Mouse (Mus musculus): ENCODE measurements around the gene Gtf2f2. TPM values are rescaled to one million over a fixed set of nuclear protein-coding genes. Genes with fewer than 3 reads are reported as not detected.
A peak's percentile ranks its signal among the peaks of the same experiment; 100 is the strongest.

Gtf2f2 gene
- polyA plus RNA-seq, 1 experiment from 2014 or later = 35.3 TPM

GRCm38 (mm10) chr14:75992371-75992770, 18.3 kb downstream of the Gtf2f2 start:
- H3K9ac ChIP-seq = no peak overlapping the region
- H3K9me3 ChIP-seq (replicated peaks) = no peaks in the 10 kb centered on the region
- no peak overlapping the region for H3K4me3 ChIP-seq (replicated peaks)
- H3K27ac ChIP-seq = no peak overlapping the region
- no peaks in the 10 kb centered on the region for H3K27me3 ChIP-seq
- WGBS (ENCODE audit: insufficient replicate concordance) = 86% methylated on average over 4 of the region's 4 CpGs
- 0 out of 2 replicates have a peak, but pooled peaks cover 3% of the 10 kb centered on the region for H3K4me1 ChIP-seq (replicated peaks)
- ATAC-seq (ENCODE audit: low read depth) = no peak
- H3K4me2 ChIP-seq = no peak overlapping the region
- DNase-seq = no peak
- peaks cover 19% of the 10 kb centered on the region for H3K36me3 ChIP-seq

GRCm38 (mm10) chr14:75990936-75991335, 19.7 kb downstream of the Gtf2f2 start:
- Histone ChIP-seq H3K4me2 (no peak overlapping the region), H3K9me3 (replicated peaks) (no peaks in the 10 kb centered on the region), H3K27me3 (no peaks in the 10 kb centered on the region), H3K9ac (no peak overlapping the region), H3K4me1 (replicated peaks) (0 out of 2 replicates have a peak, but pooled peaks cover 3% of the 10 kb centered on the region), H3K4me3 (replicated peaks) (no peak overlapping the region), H3K27ac (no peak overlapping the region), H3K36me3 (peaks cover 16% of the 10 kb centered on the region)
- ATAC-seq (ENCODE audit: low read depth) (no peak), DNase-seq (no peak)
- 86% methylated on average over 6 of the region's 6 CpGs for WGBS (ENCODE audit: insufficient replicate concordance)

GRCm38 (mm10) chr14:75989168-75989567, 21.5 kb downstream of the Gtf2f2 start:
- no peak overlapping the region for H3K9ac ChIP-seq
- no peaks in the 10 kb centered on the region for H3K9me3 ChIP-seq (replicated peaks)
- no peak for DNase-seq
- no peak overlapping the region for H3K4me3 ChIP-seq (replicated peaks)
- H3K4me2 ChIP-seq = no peak overlapping the region
- H3K36me3 ChIP-seq = peaks cover 11% of the 10 kb centered on the region
- ATAC-seq (ENCODE audit: low read depth) = no peak
- no peak overlapping the region for H3K27ac ChIP-seq
- 0 out of 2 replicates have a peak, but pooled peaks cover 3% of the 10 kb centered on the region for H3K4me1 ChIP-seq (replicated peaks)
- H3K27me3 ChIP-seq = no peaks in the 10 kb centered on the region
- 68% methylated on average over 1 of the region's 1 CpGs for WGBS (ENCODE audit: insufficient replicate concordance)

DNA sequence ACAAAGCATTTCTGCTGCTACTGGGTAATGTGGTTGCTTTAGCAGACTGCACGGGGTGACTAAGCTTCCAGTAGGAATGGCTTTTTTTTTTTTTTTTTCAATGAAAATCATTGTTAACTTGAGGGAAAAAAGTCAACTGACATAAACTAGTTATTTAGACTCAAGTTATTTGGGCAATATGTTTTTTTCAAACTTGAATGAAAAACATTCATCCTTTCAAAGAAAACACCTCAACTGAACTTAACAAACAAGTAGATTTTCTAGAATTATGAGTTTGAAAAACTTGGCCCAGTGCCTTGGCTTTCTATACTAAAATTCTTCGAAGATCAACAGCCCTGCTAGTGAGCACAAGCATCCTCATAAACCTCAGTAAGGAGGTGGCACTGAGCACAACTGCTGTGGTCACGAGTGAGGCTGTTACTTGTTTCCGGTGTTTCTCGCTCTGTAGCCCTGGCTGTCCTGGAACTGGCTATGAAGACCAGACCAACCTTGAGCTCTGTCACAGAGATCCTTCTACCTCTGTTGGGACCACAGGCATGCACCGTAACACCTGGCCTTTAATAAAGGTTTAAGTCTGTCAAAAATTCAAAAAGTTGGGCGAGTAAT, 23.7 kb downstream of the Gtf2f2 start:
- ATAC-seq (ENCODE audit: low read depth) (no peak), DNase-seq (no peak)
- Histone ChIP-seq H3K27me3 (no peaks in the 10 kb centered on the region), H3K9me3 (replicated peaks) (no peaks in the 10 kb centered on the region), H3K27ac (no peak overlapping the region), H3K9ac (no peak overlapping the region), H3K36me3 (peaks cover 5% of the 10 kb centered on the region; the same call in 1 of the 2 replicates), H3K4me2 (no peak overlapping the region), H3K4me3 (replicated peaks) (no peak overlapping the region), H3K4me1 (replicated peaks) (0 out of 2 replicates have a peak, but pooled peaks cover 3% of the 10 kb centered on the region)
- 71% methylated on average over 7 of the region's 7 CpGs for WGBS (ENCODE audit: insufficient replicate concordance)

DNA sequence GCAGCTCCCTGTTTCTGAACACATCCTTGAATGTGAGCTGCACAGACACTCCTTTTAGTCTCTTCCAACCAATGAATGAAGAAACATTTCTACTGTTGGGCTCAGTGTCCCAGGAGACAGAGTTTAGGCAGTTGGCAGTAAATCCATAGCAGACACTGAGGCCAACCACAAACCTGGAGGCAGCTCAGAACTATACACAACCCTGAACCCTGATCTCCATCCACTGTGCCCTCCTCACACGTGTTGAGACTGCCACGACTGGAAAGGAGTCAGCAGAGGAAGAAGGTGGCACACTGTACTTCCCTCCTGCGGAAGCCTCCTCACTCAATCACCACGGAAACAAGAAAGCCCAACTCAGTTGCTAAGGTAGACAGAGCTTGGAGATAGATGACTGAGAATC, 25.6 kb downstream of the Gtf2f2 start:
- H3K36me3 ChIP-seq = peaks cover 5% of the 10 kb centered on the region; the same call in 1 of the 2 replicates
- 38% methylated on average over 4 of the region's 4 CpGs for WGBS (ENCODE audit: insufficient replicate concordance)
- no peaks in the 10 kb centered on the region for H3K27me3 ChIP-seq
- no peaks in the 10 kb centered on the region for H3K9me3 ChIP-seq (replicated peaks)
- no peak for DNase-seq
- no peaks in the 10 kb centered on the region for H3K4me1 ChIP-seq (replicated peaks)
- no peak overlapping the region for H3K9ac ChIP-seq
- H3K4me3 ChIP-seq (replicated peaks) = no peak overlapping the region
- no peak for ATAC-seq (ENCODE audit: low read depth)
- H3K27ac ChIP-seq = no peak overlapping the region
- no peak overlapping the region for H3K4me2 ChIP-seq

- no peak overlapping the region for H3K4me2 ChIP-seq
- H3K36me3 ChIP-seq = peaks cover under 1% of the 10 kb centered on the region; the same call in 1 of the 2 replicates
- DNase-seq (no peak), ATAC-seq (ENCODE audit: low read depth) (no peak)
- WGBS (ENCODE audit: insufficient replicate concordance) = 90% methylated on average over 2 of the region's 2 CpGs
- H3K9ac ChIP-seq = no peak overlapping the region
- no peak overlapping the region for H3K27ac ChIP-seq
- H3K9me3 ChIP-seq (replicated peaks) = no peaks in the 10 kb centered on the region
- H3K4me1 ChIP-seq (replicated peaks) = no peaks in the 10 kb centered on the region
- H3K27me3 ChIP-seq = no peaks in the 10 kb centered on the region
- no peak overlapping the region for H3K4me3 ChIP-seq (replicated peaks)
Measured at GRCm38 (mm10) chr14:75983891-75984290, 26.8 kb downstream of the Gtf2f2 start.

- Histone ChIP-seq H3K4me2 (no peak overlapping the region), H3K9me3 (replicated peaks) (no peaks in the 10 kb centered on the region), H3K9ac (no peak overlapping the region), H3K27me3 (no peaks in the 10 kb centered on the region), H3K4me1 (replicated peaks) (peaks cover 6% of the 10 kb centered on the region), H3K4me3 (replicated peaks) (no peak overlapping the region), H3K27ac (no peak overlapping the region), H3K36me3 (no peaks in the 10 kb centered on the region)
- WGBS (ENCODE audit: insufficient replicate concordance) = 88% methylated on average over 3 of the region's 3 CpGs
- ATAC-seq (ENCODE audit: low read depth) (no peak), DNase-seq (no peak)
Measured at GRCm38 (mm10) chr14:75981231-75981630, 29.4 kb downstream of the Gtf2f2 start.

DNA sequence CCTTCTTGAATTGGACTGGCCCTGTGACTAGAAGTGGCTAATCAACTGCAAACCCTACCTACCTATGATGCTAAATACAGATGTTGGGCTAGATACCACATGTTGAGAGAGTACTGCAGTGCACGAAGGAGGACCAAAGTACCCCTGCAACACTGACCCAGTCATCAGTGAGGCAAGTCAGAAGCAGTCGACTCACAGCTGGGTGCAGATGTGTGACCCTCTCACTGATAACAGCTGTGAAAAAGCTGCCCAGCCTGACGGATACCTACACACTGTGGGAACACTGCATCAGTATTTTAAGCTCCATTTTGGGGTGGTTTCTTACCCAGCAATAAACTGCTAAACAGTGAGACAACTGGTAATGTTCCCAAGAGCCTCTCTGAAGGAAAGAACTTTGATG, 34.6 kb downstream of the Gtf2f2 start:
- H3K4me2 ChIP-seq = no peak overlapping the region
- no peak overlapping the region for H3K9ac ChIP-seq
- H3K27ac ChIP-seq = no peak overlapping the region
- ATAC-seq (ENCODE audit: low read depth) (peak; percentile 84), DNase-seq (peak; percentile 3)
- no peaks in the 10 kb centered on the region for H3K27me3 ChIP-seq
- 24% methylated on average over 3 of the region's 3 CpGs for WGBS (ENCODE audit: insufficient replicate concordance)
- H3K4me3 ChIP-seq (replicated peaks) = no peak overlapping the region
- no peaks in the 10 kb centered on the region for H3K9me3 ChIP-seq (replicated peaks)
- no peaks in the 10 kb centered on the region for H3K36me3 ChIP-seq
- H3K4me1 ChIP-seq (replicated peaks) = peaks cover 26% of the 10 kb centered on the region

- H3K36me3 ChIP-seq = no peaks in the 10 kb centered on the region
- no peak overlapping the region for H3K4me2 ChIP-seq
- no peak for ATAC-seq (ENCODE audit: low read depth)
- H3K9me3 ChIP-seq (replicated peaks) = no peaks in the 10 kb centered on the region
- H3K4me1 ChIP-seq (replicated peaks) = no peaks in the 10 kb centered on the region
- H3K27me3 ChIP-seq = no peaks in the 10 kb centered on the region
- no peak for DNase-seq
- 71% methylated on average over 5 of the region's 5 CpGs for WGBS (ENCODE audit: insufficient replicate concordance)
- H3K9ac ChIP-seq = no peak overlapping the region
- H3K4me3 ChIP-seq (replicated peaks) = no peak overlapping the region
- no peak overlapping the region for H3K27ac ChIP-seq
Measured at GRCm38 (mm10) chr14:75967291-75967690, 43.4 kb downstream of the Gtf2f2 start.

- Histone ChIP-seq H3K9me3 (replicated peaks) (no peaks in the 10 kb centered on the region), H3K36me3 (no peaks in the 10 kb centered on the region), H3K4me3 (replicated peaks) (no peak overlapping the region), H3K27ac (no peak overlapping the region), H3K4me2 (no peak overlapping the region), H3K27me3 (no peaks in the 10 kb centered on the region), H3K9ac (no peak overlapping the region), H3K4me1 (replicated peaks) (no peaks in the 10 kb centered on the region)
- ATAC-seq (ENCODE audit: low read depth) (no peak), DNase-seq (no peak)
- WGBS (ENCODE audit: insufficient replicate concordance) = 87% methylated on average over 1 of the region's 1 CpGs
Measured at GRCm38 (mm10) chr14:75964433-75964832, 46.2 kb downstream of the Gtf2f2 start.

DNA sequence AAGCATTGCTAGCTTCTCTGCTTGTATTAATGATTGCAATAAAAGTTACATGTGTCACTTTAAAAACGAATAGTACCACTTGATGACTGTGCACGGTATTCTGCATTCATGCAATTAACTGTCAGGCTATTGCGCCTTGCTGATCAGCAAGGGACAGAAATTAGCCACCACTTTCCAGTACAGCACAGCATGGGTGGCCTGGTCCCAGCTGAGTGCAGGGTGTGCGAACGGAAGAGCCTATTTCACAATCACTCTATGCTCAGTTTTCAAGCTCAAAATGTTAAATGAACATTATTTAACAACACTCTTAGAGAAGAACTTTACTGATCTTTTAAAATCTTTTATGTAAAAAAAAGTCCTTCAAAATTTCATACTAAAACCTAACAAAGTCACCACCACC, 46.7 kb downstream of the Gtf2f2 start:
- no peaks in the 10 kb centered on the region for H3K27me3 ChIP-seq
- no peaks in the 10 kb centered on the region for H3K9me3 ChIP-seq (replicated peaks)
- H3K36me3 ChIP-seq = no peaks in the 10 kb centered on the region
- H3K9ac ChIP-seq = no peak overlapping the region
- no peak overlapping the region for H3K4me2 ChIP-seq
- WGBS (ENCODE audit: insufficient replicate concordance) = 77% methylated on average over 5 of the region's 5 CpGs
- no peak for DNase-seq
- H3K4me3 ChIP-seq (replicated peaks) = no peak overlapping the region
- no peak overlapping the region for H3K27ac ChIP-seq
- ATAC-seq (ENCODE audit: low read depth) = no peak
- no peaks in the 10 kb centered on the region for H3K4me1 ChIP-seq (replicated peaks)

DNA sequence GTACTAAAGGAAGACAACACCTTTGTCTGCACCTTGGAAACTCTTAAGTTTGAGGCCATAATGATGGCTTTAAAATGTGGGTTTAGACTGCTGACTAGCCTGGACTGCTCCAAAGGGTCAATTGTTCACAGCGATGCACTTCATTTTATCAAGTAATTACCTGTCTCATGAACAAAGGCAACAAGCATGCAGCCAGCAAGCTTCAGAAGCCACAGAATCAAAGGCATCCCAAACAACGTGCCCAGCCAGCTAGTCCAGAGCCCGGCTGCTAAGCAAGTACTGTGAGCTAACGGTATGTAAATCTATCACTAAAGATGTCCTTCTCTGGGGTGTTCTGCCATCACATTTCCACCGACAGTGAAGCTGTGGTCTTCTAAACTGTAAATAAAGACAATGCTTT, 47.5 kb downstream of the Gtf2f2 start:
- H3K27ac ChIP-seq = no peak overlapping the region
- DNase-seq (no peak), ATAC-seq (ENCODE audit: low read depth) (no peak)
- no peak overlapping the region for H3K4me3 ChIP-seq (replicated peaks)
- H3K9ac ChIP-seq = no peak overlapping the region
- no peaks in the 10 kb centered on the region for H3K27me3 ChIP-seq
- H3K9me3 ChIP-seq (replicated peaks) = no peaks in the 10 kb centered on the region
- 76% methylated on average over 5 of the region's 5 CpGs for WGBS (ENCODE audit: insufficient replicate concordance)
- H3K36me3 ChIP-seq = no peaks in the 10 kb centered on the region
- H3K4me1 ChIP-seq (replicated peaks) = no peaks in the 10 kb centered on the region
- no peak overlapping the region for H3K4me2 ChIP-seq

Data from liver, embryonic 13.5 days (tissue).